Mouse (Mus musculus) small intestine, adult 2 months (tissue): Measurements from ENCODE around the gene Dnajb5.

Source experiments
- CTCF ChIP-seq: fragments of 200-500 bp; IDR thresholded peaks from 2 replicates; pipeline ENCODE4 v1.5.1; 2012; ENCODE audit warnings: low read depth, mild to moderate bottlenecking, control low read depth, inconsistent platforms, low read length, moderate library complexity, mixed read lengths; ENCODE audit not compliant: insufficient replicate concordance, insufficient read length; ENCODE audit errors: extremely low read depth
- POLR2A ChIP-seq: fragments of 200-500 bp; IDR thresholded peaks from 2 replicates; pipeline ENCODE4 v1.6.1; 2012; ENCODE audit warnings: low read depth, mild to moderate bottlenecking, control low read depth, inconsistent platforms, low read length, moderate library complexity

DNA sequence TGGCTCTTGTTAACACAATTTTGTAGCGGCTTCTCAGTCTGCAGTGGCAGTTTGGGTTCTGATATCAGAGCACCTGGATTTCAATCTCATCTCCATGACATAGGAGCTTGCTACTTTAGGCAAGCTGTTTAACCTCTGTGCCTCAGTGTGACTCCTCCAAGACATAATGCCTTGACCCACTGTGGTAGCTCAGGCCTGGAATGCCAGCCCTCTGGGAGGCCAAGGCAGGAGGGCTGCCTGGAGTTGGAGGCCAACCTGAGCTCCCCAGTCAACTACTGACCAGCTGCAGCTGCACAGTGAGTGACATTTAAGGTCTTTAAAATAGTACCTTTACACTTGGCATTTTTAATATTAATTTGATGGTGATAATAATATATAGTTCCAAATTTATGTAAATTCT lies 33.6 kb upstream of the Dnajb5 start:
- no peak for TF ChIP-seq CTCF
- TF ChIP-seq POLR2A: no peak
